Mouse (Mus musculus) midbrain, postnatal 0 days (tissue): ENCODE results near the gene Ceacam10. TPM values are rescaled to one million over a fixed set of nuclear protein-coding genes. Genes with fewer than 3 reads are reported as not detected.

Source experiments
- ATAC-seq: fragments of 200-750 bp; cut with Nextera tagmentation; 2 replicates; pipeline ENCODE4 v1.8.0; 2017; ENCODE audit warnings: moderate number of reproducible peaks, mild to moderate bottlenecking, moderate TSS enrichment, moderate library complexity; ENCODE audit not compliant: low FRiP score
- DNase-seq: peaks from one replicate; pipeline ENCODE4 v3.0.0-alpha.2; 2015; ENCODE audit warnings: low spot score
- H3K27ac ChIP-seq: fragments of 300-500 bp; sonication (generic); 2 replicates; pipeline ENCODE4 v1.5.1; 2014; ENCODE audit warnings: low read depth, mild to moderate bottlenecking, low read length, mixed read lengths
- H3K27me3 ChIP-seq: fragments of 300-500 bp; sonication (generic); 2 replicates; pipeline ENCODE4 v1.6.1; 2014; ENCODE audit warnings: low read length, control low read depth, mixed read lengths; ENCODE audit not compliant: insufficient read depth
- H3K36me3 ChIP-seq: fragments of 300-500 bp; sonication (generic); 2 replicates; pipeline ENCODE4 v1.6.1; 2014; ENCODE audit warnings: low read length, control low read depth, mixed read lengths; ENCODE audit not compliant: insufficient read depth
- H3K4me1 ChIP-seq: fragments of 300-500 bp; sonication (generic); 2 replicates; pipeline ENCODE4 v1.6.1; 2014; ENCODE audit warnings: mild to moderate bottlenecking, control low read depth, antibody characterized with exemption, low read length, mixed read lengths; ENCODE audit not compliant: insufficient read depth
- H3K4me2 ChIP-seq: fragments of 300-500 bp; sonication (generic); 2 replicates; pipeline ENCODE4 v1.6.1; 2014; ENCODE audit warnings: low read depth, mild to moderate bottlenecking, low read length, mixed read lengths; ENCODE audit not compliant: poor library complexity, severe bottlenecking
- H3K4me3 ChIP-seq: fragments of 300-500 bp; sonication (generic); 2 replicates; pipeline ENCODE4 v1.5.1; 2014; ENCODE audit warnings: low read depth, mild to moderate bottlenecking, low read length, moderate library complexity
- H3K9ac ChIP-seq: fragments of 300-500 bp; sonication (generic); replicated peaks from 2 replicates; pipeline ENCODE4 v1.6.1; 2014; ENCODE audit warnings: mild to moderate bottlenecking, low read length, moderate library complexity, mixed read lengths; ENCODE audit not compliant: poor library complexity, severe bottlenecking
- H3K9me3 ChIP-seq: fragments of 300-500 bp; sonication (generic); 2 replicates; pipeline ENCODE4 v1.6.1; 2016; ENCODE audit warnings: low read length, control low read depth
- CTCF ChIP-seq: IDR thresholded peaks from 2 replicates; pipeline ENCODE4 v1.5.1; 2016; ENCODE audit warnings: antibody characterized with exemption, mild to moderate bottlenecking
- WGBS: fragments of 180-500 bp; shearing (Covaris S2); extraction: QIAGEN DNeasy Blood & Tissue Kit; methylation state at CpG from one replicate; pipeline ENCODE4 v1.1.7; 2014; 5-methylcytosine and 5-hydroxymethylcytosine counted together
- polyA plus RNA-seq: library from polyadenylated mRNA; unstranded; fragments of >200 nt; fragmentation: Nextera tagmentation; extraction: Ambion mirVana; gene quantifications from 2 replicates; pipeline ENCODE4 v1.2.1, GENCODE M21; 2015
- total RNA-seq: library from RNA; depleted of rRNA; stranded (reverse); fragments of >200 nt; gene quantifications from 2 replicates; pipeline ENCODE4 v1.2.3, GENCODE M21; 2014

The Ceacam10 gene
- total and polyA plus RNA-seq, 2 experiments from 2014 or later = 0.43 TPM; not detected in 1

DNA sequence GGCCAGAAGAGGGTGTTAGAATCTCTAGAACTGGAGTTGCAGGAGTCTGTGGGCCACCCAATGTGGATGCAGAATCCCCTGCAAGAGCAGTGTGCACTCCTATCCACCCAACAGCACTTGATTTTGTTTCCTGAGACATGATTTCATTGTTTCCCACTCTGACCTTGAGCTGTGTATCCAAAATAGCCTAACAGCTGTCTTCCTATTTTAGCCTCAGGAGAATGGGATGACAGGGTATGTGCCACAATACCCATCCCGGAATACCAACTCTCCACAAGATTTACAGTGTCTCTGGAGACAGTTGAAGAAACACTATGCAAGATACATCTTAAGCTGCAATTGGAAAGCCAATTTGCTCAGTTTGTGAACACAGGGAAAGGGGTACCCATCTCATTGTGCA is 20.9 kb downstream of the Ceacam10 start:
- Histone ChIP-seq H3K9me3 (no peaks in the 10 kb centered on the region), H3K27ac (no peak overlapping the region), H3K4me1 (no peaks in the 10 kb centered on the region), H3K9ac (no peak overlapping the region), H3K36me3 (no peaks in the 10 kb centered on the region), H3K4me2 (no peak overlapping the region), H3K4me3 (no peak overlapping the region), H3K27me3 (no peaks in the 10 kb centered on the region)
- DNase-seq (no peak), ATAC-seq (no peak)
- WGBS = 100% methylated on average over 1 of the region's 1 CpGs
- TF ChIP-seq CTCF = no peak

DNA sequence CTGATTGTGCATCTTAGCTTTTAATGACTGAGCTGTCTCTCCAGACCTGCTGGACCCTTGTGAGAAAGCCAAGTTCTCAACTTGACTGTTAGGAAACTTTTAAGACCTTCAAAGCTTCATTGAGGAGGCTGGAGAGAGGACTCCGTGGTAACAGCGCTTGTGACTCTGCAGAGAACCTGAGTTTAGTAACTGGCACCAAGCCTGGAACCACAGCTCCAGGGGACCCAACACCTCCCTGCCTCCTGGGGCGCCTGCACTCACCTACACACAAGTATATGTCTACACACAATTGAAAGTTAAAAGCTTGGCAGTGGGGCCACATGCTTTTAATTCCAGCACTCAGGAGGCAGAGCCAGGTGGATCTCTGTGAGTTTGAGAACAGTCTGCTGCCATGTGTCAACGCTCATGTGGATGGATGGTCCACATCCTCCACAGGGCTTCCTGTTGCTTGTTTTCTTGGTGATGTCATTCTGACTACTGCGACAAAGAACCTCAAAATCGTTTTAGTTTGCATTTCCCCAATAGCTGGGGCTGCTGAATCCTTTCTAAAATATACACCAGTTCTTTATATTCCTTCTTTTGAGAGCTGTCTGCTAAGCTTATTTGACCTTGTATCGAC is 25.3 kb downstream of the Ceacam10 start:
- DNase-seq = no peak
- no peak overlapping the region for H3K4me2 ChIP-seq
- no peaks in the 10 kb centered on the region for H3K4me1 ChIP-seq
- no peaks in the 10 kb centered on the region for H3K27me3 ChIP-seq
- no peak for TF ChIP-seq CTCF
- ATAC-seq = no peak
- H3K36me3 ChIP-seq = no peaks in the 10 kb centered on the region
- WGBS = 81% methylated on average over 7 of the region's 7 CpGs
- H3K9me3 ChIP-seq = no peaks in the 10 kb centered on the region
- no peak overlapping the region for H3K27ac ChIP-seq
- H3K4me3 ChIP-seq = no peak overlapping the region
- no peak overlapping the region for H3K9ac ChIP-seq

DNA sequence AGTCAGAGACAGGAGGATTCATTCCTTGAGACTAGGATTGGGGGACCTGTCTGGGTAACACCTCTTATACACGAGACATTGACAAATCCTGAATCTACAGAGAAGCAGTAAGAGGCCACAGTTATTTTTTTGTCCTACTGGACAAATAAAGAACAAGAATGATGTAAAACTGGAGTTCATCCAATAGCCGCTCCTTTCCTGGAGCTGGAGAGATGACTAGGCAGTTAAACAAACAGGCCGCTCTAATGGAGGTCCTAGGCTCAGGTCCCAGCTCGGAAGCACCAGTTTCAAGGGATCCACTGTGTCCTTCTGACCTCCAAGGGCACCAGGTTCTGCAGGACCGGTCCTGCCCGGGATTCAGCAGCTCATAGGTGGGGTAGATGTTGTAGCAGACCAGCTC is 27.8 kb downstream of the Ceacam10 start:
- no peak overlapping the region for H3K9ac ChIP-seq
- WGBS = 62% methylated on average over 6 of the region's 6 CpGs
- ATAC-seq (no peak), DNase-seq (no peak)
- no peak overlapping the region for H3K4me3 ChIP-seq
- H3K4me2 ChIP-seq = no peak overlapping the region
- H3K9me3 ChIP-seq = no peaks in the 10 kb centered on the region
- H3K27ac ChIP-seq = no peak overlapping the region
- TF ChIP-seq CTCF = no peak
- H3K36me3 ChIP-seq = no peaks in the 10 kb centered on the region
- H3K4me1 ChIP-seq = no peaks in the 10 kb centered on the region
- no peaks in the 10 kb centered on the region for H3K27me3 ChIP-seq

DNA sequence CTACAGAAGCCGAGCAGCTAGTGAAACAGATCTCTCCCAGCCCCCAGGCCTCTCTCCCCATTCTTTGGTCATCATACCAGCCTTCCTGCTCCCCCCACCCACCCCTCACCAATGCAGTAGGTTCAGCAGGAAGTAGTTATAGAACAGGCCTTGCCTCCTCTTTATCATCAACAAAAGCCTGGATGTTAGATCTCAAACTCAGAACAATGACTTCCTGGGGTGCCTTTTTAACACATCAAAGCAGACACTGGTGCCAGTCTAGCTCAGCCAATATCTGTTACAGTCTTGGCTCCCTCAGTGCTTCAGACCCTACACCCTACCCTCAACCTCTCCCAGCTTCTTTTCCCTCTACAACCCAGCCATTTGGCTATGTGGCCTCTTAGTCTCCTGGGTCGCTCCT is 32.0 kb downstream of the Ceacam10 start:
- H3K9me3 ChIP-seq = no peaks in the 10 kb centered on the region
- H3K4me2 ChIP-seq = no peak overlapping the region
- ATAC-seq = no peak
- no peaks in the 10 kb centered on the region for H3K4me1 ChIP-seq
- no peaks in the 10 kb centered on the region for H3K27me3 ChIP-seq
- DNase-seq = no peak
- no peak overlapping the region for H3K9ac ChIP-seq
- H3K27ac ChIP-seq = no peak overlapping the region
- 37% methylated on average over 2 of the region's 2 CpGs for WGBS
- TF ChIP-seq CTCF = no peak
- no peak overlapping the region for H3K4me3 ChIP-seq
- no peaks in the 10 kb centered on the region for H3K36me3 ChIP-seq

DNA sequence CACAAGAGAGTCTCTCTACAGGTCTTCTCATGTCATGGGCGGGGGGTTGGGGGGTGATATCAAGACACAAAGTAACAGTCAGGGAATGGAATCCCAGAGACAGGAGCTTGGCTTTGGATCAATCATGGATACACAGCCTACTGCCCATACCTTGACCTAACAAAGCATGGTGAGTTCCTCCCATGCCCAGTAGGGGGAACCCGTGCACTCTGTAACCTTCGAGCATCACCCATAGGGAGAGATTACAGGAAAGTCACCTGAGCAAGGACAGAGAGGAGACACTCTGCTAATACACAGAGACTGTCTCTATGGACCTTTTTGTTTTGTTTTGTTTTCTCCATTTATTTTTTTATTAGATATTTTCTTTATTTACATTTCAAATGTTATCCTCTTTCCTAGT is 40.5 kb downstream of the Ceacam10 start:
- Histone ChIP-seq H3K4me1 (no peaks in the 10 kb centered on the region), H3K27ac (no peak overlapping the region), H3K27me3 (no peaks in the 10 kb centered on the region), H3K36me3 (no peaks in the 10 kb centered on the region), H3K9ac (no peak overlapping the region), H3K9me3 (no peaks in the 10 kb centered on the region), H3K4me2 (no peak overlapping the region), H3K4me3 (no peak overlapping the region)
- DNase-seq = peak; percentile 48
- TF ChIP-seq CTCF = peak; percentile 76
- 0 out of 2 replicates have a peak, but pooled peaks have one; percentile 41 for ATAC-seq
- 4% methylated on average over 3 of the region's 3 CpGs for WGBS

DNA sequence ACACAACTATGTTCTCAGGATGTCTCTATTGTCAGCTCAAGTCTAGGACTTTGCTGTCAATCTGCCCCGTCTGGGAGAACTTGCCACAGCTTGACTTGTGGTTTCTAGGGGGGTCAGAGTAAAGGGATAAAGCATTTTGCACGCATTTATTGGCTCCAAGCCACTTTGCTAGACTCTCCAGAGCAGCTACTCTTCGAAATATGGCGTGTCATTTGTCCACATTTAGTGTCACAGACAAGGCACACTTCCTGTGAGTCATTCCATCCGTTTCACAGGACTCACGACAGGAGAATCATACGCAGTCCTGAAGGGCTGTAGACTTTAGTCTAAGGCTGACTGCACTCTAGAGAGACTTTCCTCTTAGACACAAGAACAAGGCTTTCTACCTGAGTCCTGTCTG is 47.4 kb downstream of the Ceacam10 start:
- DNase-seq = no peak
- Histone ChIP-seq H3K9me3 (no peaks in the 10 kb centered on the region), H3K36me3 (no peaks in the 10 kb centered on the region), H3K4me2 (no peak overlapping the region), H3K9ac (no peak overlapping the region), H3K4me1 (no peaks in the 10 kb centered on the region), H3K27me3 (no peaks in the 10 kb centered on the region), H3K4me3 (no peak overlapping the region), H3K27ac (no peak overlapping the region)
- no peak for TF ChIP-seq CTCF
- 76% methylated on average over 7 of the region's 7 CpGs for WGBS
- no peak for ATAC-seq
